Mouse (Mus musculus): ENCODE results near the gene Slc11a1. TPM values are rescaled to one million over a fixed set of nuclear protein-coding genes. Genes with fewer than 3 reads are reported as not detected.

Gene Slc11a1
- polyA plus RNA-seq, 1 experiment, result 48.7 TPM

GRCm38 (mm10) chr1:74425845-74426244, 50.9 kb downstream of the Slc11a1 start:
- Histone ChIP-seq H3K36me3 (ENCODE audit: control insufficient read depth, insufficient read depth, low read length) (no peaks in the 10 kb centered on the region), H3K4me3 (ENCODE audit: control insufficient read depth, insufficient read depth, low read length) (no peak overlapping the region), H3K27ac (ENCODE audit: control insufficient read depth, insufficient read depth, low read length) (no peak overlapping the region), H3K4me1 (replicated peaks; ENCODE audit: control insufficient read depth, insufficient read depth, low read length) (peaks cover 2% of the 10 kb centered on the region; the same call in 1 of the 2 replicates), H3K27me3 (ENCODE audit: control insufficient read depth, insufficient read depth, low read length) (no peaks in the 10 kb centered on the region)
- no peak for DNase-seq
- 42% methylated on average over 7 of the region's 7 CpGs for WGBS
- no peak for TF ChIP-seq POLR2A (IDR thresholded peaks at IDR 0.05; ENCODE audit: control insufficient read depth, extremely low read depth, insufficient read depth, low read length, poor library complexity)
- TF ChIP-seq CTCF (IDR thresholded peaks at IDR 0.05; ENCODE audit: borderline replicate concordance, control insufficient read depth, extremely low read depth, insufficient read depth, low read length, poor library complexity), result no peak

GRCm38 (mm10) chr1:74433220-74433619, 58.2 kb downstream of the Slc11a1 start:
- no peak overlapping the region for H3K27ac ChIP-seq (ENCODE audit: control insufficient read depth, insufficient read depth, low read length)

GRCm38 (mm10) chr1:74434596-74434995, 59.6 kb downstream of the Slc11a1 start:
- Histone ChIP-seq H3K27ac (ENCODE audit: control insufficient read depth, insufficient read depth, low read length) (no peak overlapping the region; the same call in 1 of the 2 replicates), H3K36me3 (ENCODE audit: control insufficient read depth, insufficient read depth, low read length) (peaks cover 15% of the 10 kb centered on the region), H3K4me3 (ENCODE audit: control insufficient read depth, insufficient read depth, low read length) (no peak overlapping the region), H3K4me1 (replicated peaks; ENCODE audit: control insufficient read depth, insufficient read depth, low read length) (peaks cover 6% of the 10 kb centered on the region), H3K27me3 (ENCODE audit: control insufficient read depth, insufficient read depth, low read length) (no peaks in the 10 kb centered on the region)
- no peak for DNase-seq
- WGBS, result 67% methylated on average over 5 of the region's 5 CpGs
- no peak for TF ChIP-seq POLR2A (IDR thresholded peaks at IDR 0.05; ENCODE audit: control insufficient read depth, extremely low read depth, insufficient read depth, low read length, poor library complexity)
- no peak for TF ChIP-seq CTCF (IDR thresholded peaks at IDR 0.05; ENCODE audit: borderline replicate concordance, control insufficient read depth, extremely low read depth, insufficient read depth, low read length, poor library complexity)

More at GRCm38 (mm10) chr1:74433220-74433619, 58.2 kb downstream of the Slc11a1 start:
- WGBS, result over 99% methylated on average over 6 of the region's 6 CpGs
- DNase-seq, result no peak
- Histone ChIP-seq H3K27me3 (ENCODE audit: control insufficient read depth, insufficient read depth, low read length) (no peaks in the 10 kb centered on the region), H3K4me3 (ENCODE audit: control insufficient read depth, insufficient read depth, low read length) (no peak overlapping the region), H3K4me1 (replicated peaks; ENCODE audit: control insufficient read depth, insufficient read depth, low read length) (peaks cover 6% of the 10 kb centered on the region), H3K36me3 (ENCODE audit: control insufficient read depth, insufficient read depth, low read length) (peaks cover 2% of the 10 kb centered on the region; the same call in 1 of the 2 replicates)
- no peak for TF ChIP-seq POLR2A (IDR thresholded peaks at IDR 0.05; ENCODE audit: control insufficient read depth, extremely low read depth, insufficient read depth, low read length, poor library complexity)
- no peak for TF ChIP-seq CTCF (IDR thresholded peaks at IDR 0.05; ENCODE audit: borderline replicate concordance, control insufficient read depth, extremely low read depth, insufficient read depth, low read length, poor library complexity)

GRCm38 (mm10) chr1:74435563-74435962, 60.6 kb downstream of the Slc11a1 start:
- TF ChIP-seq POLR2A (IDR thresholded peaks at IDR 0.05; ENCODE audit: control insufficient read depth, extremely low read depth, insufficient read depth, low read length, poor library complexity) (no peak), CTCF (IDR thresholded peaks at IDR 0.05; ENCODE audit: borderline replicate concordance, control insufficient read depth, extremely low read depth, insufficient read depth, low read length, poor library complexity) (no peak)
- WGBS, result 41% methylated on average over 6 of the region's 6 CpGs
- Histone ChIP-seq H3K4me1 (replicated peaks; ENCODE audit: control insufficient read depth, insufficient read depth, low read length) (peaks cover 4% of the 10 kb centered on the region; the same call in 1 of the 2 replicates), H3K36me3 (ENCODE audit: control insufficient read depth, insufficient read depth, low read length) (peaks cover 18% of the 10 kb centered on the region), H3K27ac (ENCODE audit: control insufficient read depth, insufficient read depth, low read length) (no peak overlapping the region), H3K4me3 (ENCODE audit: control insufficient read depth, insufficient read depth, low read length) (no peak overlapping the region), H3K27me3 (ENCODE audit: control insufficient read depth, insufficient read depth, low read length) (no peaks in the 10 kb centered on the region)
- DNase-seq, result peak; percentile 9

Other genes starting within 250 kb of the Slc11a1 start
- 0.49 and 1.0 TPM in 2 replicates for gene Rufy4, start 249.7 kb upstream of the Slc11a1 start, polyA plus RNA-seq (2012; rRNA removed)
- gene Cxcr2, start 221.2 kb upstream of the Slc11a1 start, polyA plus RNA-seq (2012; rRNA removed), result 0.74 and 2.2 TPM in 2 replicates
- not detected in 2 replicates for gene Cxcr1, start 180.6 kb upstream of the Slc11a1 start, polyA plus RNA-seq (2012; rRNA removed)
- gene Arpc2, start 139.1 kb upstream of the Slc11a1 start, polyA plus RNA-seq (2012; rRNA removed), result 263 and 279 TPM in 2 replicates
- 0.40 and 1.3 TPM in 2 replicates for gene Gpbar1, start 96.6 kb upstream of the Slc11a1 start, polyA plus RNA-seq (2012; rRNA removed)
- gene Aamp, start 90.5 kb upstream of the Slc11a1 start, polyA plus RNA-seq (2012; rRNA removed), result 183 and 201 TPM in 2 replicates
- 41.1 and 50.1 TPM in 2 replicates for gene Pnkd, start 90.3 kb upstream of the Slc11a1 start, polyA plus RNA-seq (2012; rRNA removed)
- 55.5 and 69.2 TPM in 2 replicates for gene Tmbim1, start 69.6 kb upstream of the Slc11a1 start, polyA plus RNA-seq (2012; rRNA removed)
- gene Catip, start 13.1 kb upstream of the Slc11a1 start, polyA plus RNA-seq (2012; rRNA removed), result 0.13 and 0.27 TPM in 2 replicates
- 201 and 203 TPM in 2 replicates for gene Ctdsp1, start 16.3 kb downstream of the Slc11a1 start, polyA plus RNA-seq (2012; rRNA removed)
- gene Vil1, start 34.2 kb downstream of the Slc11a1 start, polyA plus RNA-seq (2012; rRNA removed), result 0.74 and 1.0 TPM in 2 replicates
- 40.2 and 53.1 TPM in 2 replicates for gene Cnot9, start 130.9 kb downstream of the Slc11a1 start, polyA plus RNA-seq (2012; rRNA removed)
- 0.24 and 0.33 TPM in 2 replicates for gene Plcd4, start 167.7 kb downstream of the Slc11a1 start, polyA plus RNA-seq (2012; rRNA removed)
- gene Usp37, start 169.1 kb downstream of the Slc11a1 start, polyA plus RNA-seq (2012; rRNA removed), result 7.3 and 8.6 TPM in 2 replicates
- 28.4 and 30.3 TPM in 2 replicates for gene Zfp142, start 213.1 kb downstream of the Slc11a1 start, polyA plus RNA-seq (2012; rRNA removed)
- 14.7 and 17.3 TPM in 2 replicates for gene Bcs1l, start 213.1 kb downstream of the Slc11a1 start, polyA plus RNA-seq (2012; rRNA removed)
- 68.0 and 82.4 TPM in 2 replicates for gene Rnf25, start 226.2 kb downstream of the Slc11a1 start, polyA plus RNA-seq (2012; rRNA removed)
- 2.6 and 3.7 TPM in 2 replicates for gene Stk36, start 226.2 kb downstream of the Slc11a1 start, polyA plus RNA-seq (2012; rRNA removed)